Mouse (Mus musculus) ES-E14 (cell line): ENCODE measurements at regions not wholly inside any gene's neighbourhood (a gene's known extent, or its start where the extent isn't known, plus 50 kb on each side); places are given as distances from the start of the nearest gene placed in this dataset.

Source experiments
- MAFK ChIP-seq: IDR thresholded peaks from 2 replicates; pipeline ENCODE4 v1.6.1; 2014; ENCODE audit warnings: mild to moderate bottlenecking, low read depth, low read length, inconsistent platforms; ENCODE audit not compliant: insufficient read depth
- ZC3H11A ChIP-seq: IDR thresholded peaks from 2 replicates; pipeline ENCODE4 v1.6.1; 2012; ENCODE audit warnings: low read depth, mild to moderate bottlenecking, inconsistent platforms, low read length, borderline replicate concordance

- TF ChIP-seq ZC3H11A (no peak), MAFK (no peak)
Measured at GRCm38 (mm10) chr7:71648314-71648713, 297.0 kb upstream of the Gm10295 start.
